Mouse (Mus musculus): ENCODE data around the gene Cwh43. TPM values are rescaled to one million over a fixed set of nuclear protein-coding genes. Genes with fewer than 3 reads are reported as not detected.
A peak's percentile ranks its signal among the peaks of the same experiment; 100 is the strongest.
"Not testable (repeated sequence)": the region's sequence is repeated elsewhere in the genome, so short reads cannot be mapped to it uniquely, and the experiment has no call there.

Gene Cwh43
- polyA plus RNA-seq, 1 experiment from 2014 or later = not detected

DNA sequence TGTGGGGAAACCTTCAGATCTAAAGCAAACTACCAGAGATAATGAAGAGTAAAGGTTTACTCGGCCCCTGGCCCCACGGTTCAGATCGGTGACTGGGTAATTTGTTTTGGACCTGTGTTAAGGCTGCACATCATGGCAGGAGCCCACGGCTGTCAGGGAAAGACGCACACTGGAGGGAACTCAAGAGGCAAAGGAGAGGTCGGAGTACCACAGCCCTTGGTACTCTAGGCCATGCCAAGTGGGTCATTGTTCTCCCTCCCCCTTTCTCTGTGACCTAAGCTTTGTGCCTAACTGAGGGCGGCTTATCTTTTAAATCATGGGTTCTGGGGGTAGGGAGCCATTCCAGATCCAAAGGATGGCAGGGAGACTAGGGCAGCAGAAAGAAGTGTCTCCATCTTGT is 75.5 kb downstream of the Cwh43 start:
- no peak overlapping the region for H3K27ac ChIP-seq (ENCODE audit: low read depth, low read length)
- no peaks in the 10 kb centered on the region for H3K27me3 ChIP-seq (ENCODE audit: control insufficient read depth, insufficient read depth, low read length)
- H3K4me1 ChIP-seq (ENCODE audit: control insufficient read depth, insufficient read depth, low read length) = no peaks in the 10 kb centered on the region
- 84% methylated on average over 7 of the region's 7 CpGs for WGBS (ENCODE audit: insufficient replicate concordance)
- H3K36me3 ChIP-seq (ENCODE audit: control insufficient read depth, insufficient read depth, low read length) = no peaks in the 10 kb centered on the region
- ATAC-seq (replicated peaks; ENCODE audit: insufficient number of reproducible peaks, low FRiP score, low TSS enrichment) = no peak
- H3K4me3 ChIP-seq (ENCODE audit: low read depth, low read length) = no peak overlapping the region
- no peak overlapping the region for H3K9ac ChIP-seq (ENCODE audit: low read depth, low read length)
- no peak overlapping the region for H3K4me2 ChIP-seq
- H3K9me3 ChIP-seq (replicated peaks; ENCODE audit: control insufficient read depth, low read length) = no peaks in the 10 kb centered on the region

DNA sequence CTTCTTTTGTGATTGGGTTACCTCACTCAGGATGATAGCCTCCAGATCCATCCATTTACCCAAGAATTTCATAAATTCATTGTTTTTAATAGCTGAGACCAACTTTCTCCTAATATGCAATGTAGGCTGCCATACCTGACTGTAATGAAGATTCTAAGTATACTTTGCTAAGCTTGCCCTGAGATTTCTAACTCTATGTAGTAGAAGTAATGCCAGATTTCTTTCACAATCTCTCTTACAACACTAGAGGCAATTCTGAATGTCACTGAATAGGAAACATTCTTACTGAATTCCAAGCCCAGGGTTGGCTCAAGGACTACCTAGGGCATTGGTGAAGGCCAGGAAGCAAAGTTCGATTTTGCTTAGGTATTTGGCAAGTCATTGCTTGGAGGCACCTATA is 76.5 kb downstream of the Cwh43 start:
- H3K9me3 ChIP-seq (replicated peaks; ENCODE audit: control insufficient read depth, low read length); ATAC-seq (replicated peaks; ENCODE audit: insufficient number of reproducible peaks, low FRiP score, low TSS enrichment); H3K9ac ChIP-seq (ENCODE audit: low read depth, low read length); H3K4me3 ChIP-seq (ENCODE audit: low read depth, low read length); H3K4me2 ChIP-seq; H3K27ac ChIP-seq (ENCODE audit: low read depth, low read length); H3K4me1 ChIP-seq (ENCODE audit: control insufficient read depth, insufficient read depth, low read length); H3K36me3 ChIP-seq (ENCODE audit: control insufficient read depth, insufficient read depth, low read length); H3K27me3 ChIP-seq (ENCODE audit: control insufficient read depth, insufficient read depth, low read length): not testable (repeated sequence)
- whole genome bisulfite sequencing (ENCODE audit: insufficient replicate concordance) = 85% methylated on average over 1 of the region's 1 CpGs

DNA sequence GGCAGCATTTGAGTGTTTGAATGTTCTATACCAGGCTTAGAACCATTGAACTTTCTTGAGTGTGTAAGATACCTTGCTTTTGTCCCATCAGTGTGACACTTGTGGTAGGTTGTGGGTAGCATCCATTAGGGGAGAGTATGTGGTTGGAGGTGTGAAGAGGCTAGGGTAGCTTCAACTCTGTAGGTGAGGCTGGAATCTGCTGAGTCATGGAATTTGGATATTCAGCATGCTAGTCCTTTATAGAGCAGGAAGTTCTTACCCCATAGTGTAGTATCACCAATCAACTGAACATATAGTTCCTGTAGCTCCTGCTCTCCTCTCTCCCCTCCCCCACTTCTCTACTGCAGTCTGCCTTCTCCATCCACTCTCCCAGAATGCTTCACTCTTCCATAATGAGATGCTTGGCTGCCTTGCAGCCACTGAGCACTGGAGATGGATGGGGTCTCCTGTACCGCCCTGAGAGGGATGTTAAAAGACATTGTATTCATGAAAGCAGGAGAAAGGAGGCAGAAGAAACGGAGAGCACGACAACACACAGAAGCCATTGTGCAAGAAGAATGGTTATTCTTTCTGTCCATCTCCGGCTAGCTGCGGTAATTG is 78.2 kb downstream of the Cwh43 start:
- H3K27me3 ChIP-seq (ENCODE audit: control insufficient read depth, insufficient read depth, low read length) = no peaks in the 10 kb centered on the region
- WGBS (ENCODE audit: insufficient replicate concordance) = 66% methylated on average over 5 of the region's 5 CpGs
- H3K36me3 ChIP-seq (ENCODE audit: control insufficient read depth, insufficient read depth, low read length) = no peaks in the 10 kb centered on the region
- H3K4me3 ChIP-seq (ENCODE audit: low read depth, low read length) = no peak overlapping the region
- H3K27ac ChIP-seq (ENCODE audit: low read depth, low read length) = no peak overlapping the region
- H3K4me2 ChIP-seq = no peak overlapping the region
- H3K9me3 ChIP-seq (replicated peaks; ENCODE audit: control insufficient read depth, low read length) = no peaks in the 10 kb centered on the region
- no peaks in the 10 kb centered on the region for H3K4me1 ChIP-seq (ENCODE audit: control insufficient read depth, insufficient read depth, low read length)
- no peak for ATAC-seq (replicated peaks; ENCODE audit: insufficient number of reproducible peaks, low FRiP score, low TSS enrichment)
- no peak overlapping the region for H3K9ac ChIP-seq (ENCODE audit: low read depth, low read length)

DNA sequence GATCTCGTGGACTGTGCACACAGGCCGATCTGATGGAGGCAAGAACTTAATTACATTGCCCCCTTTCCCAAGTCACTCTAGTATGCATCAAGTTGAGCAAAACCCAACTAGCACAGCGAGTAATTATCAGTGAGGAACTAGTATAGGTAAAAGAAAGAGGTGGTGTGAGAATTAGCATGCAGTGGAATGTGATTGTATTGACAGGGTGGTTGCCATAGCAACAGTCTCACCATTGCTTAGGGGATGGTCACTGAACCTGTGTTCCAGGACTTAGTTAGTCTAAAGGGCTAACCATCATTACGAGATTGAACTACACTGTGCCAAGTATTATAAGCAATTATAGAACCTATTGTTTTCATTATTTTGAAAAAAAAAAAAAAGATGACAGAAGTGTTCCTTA is 80.6 kb downstream of the Cwh43 start:
- no peak for ATAC-seq (replicated peaks; ENCODE audit: insufficient number of reproducible peaks, low FRiP score, low TSS enrichment)
- Histone ChIP-seq H3K27me3 (ENCODE audit: control insufficient read depth, insufficient read depth, low read length) (no peaks in the 10 kb centered on the region), H3K4me3 (ENCODE audit: low read depth, low read length) (no peak overlapping the region), H3K4me1 (ENCODE audit: control insufficient read depth, insufficient read depth, low read length) (peaks cover 3% of the 10 kb centered on the region; the same call in 1 of the 2 replicates), H3K36me3 (ENCODE audit: control insufficient read depth, insufficient read depth, low read length) (no peaks in the 10 kb centered on the region), H3K27ac (ENCODE audit: low read depth, low read length) (no peak overlapping the region), H3K9ac (ENCODE audit: low read depth, low read length) (no peak overlapping the region), H3K4me2 (no peak overlapping the region), H3K9me3 (replicated peaks; ENCODE audit: control insufficient read depth, low read length) (no peaks in the 10 kb centered on the region)
- WGBS (ENCODE audit: insufficient replicate concordance) = 46% methylated on average over 4 of the region's 4 CpGs

DNA sequence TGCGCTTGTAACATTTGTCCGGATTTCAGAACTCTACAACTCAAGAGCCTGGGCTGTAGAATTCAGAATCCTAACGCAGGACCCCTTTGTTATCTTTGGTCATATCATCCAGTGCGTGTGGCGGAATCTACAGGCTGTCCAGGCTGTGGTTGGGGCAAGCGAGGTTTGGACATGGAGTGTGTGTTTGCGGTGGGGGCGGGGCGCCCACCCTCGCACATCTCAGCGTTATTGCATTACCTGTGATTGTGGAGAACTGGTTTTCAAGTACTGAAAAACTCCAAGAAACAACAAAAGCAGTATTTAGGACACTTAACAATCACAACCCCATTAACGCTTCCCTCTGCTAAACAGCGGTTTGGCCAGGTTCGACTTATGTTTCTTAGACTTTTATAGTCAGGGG is 84.0 kb downstream of the Cwh43 start:
- H3K9me3 ChIP-seq (replicated peaks; ENCODE audit: control insufficient read depth, low read length) = no peaks in the 10 kb centered on the region
- no peaks in the 10 kb centered on the region for H3K36me3 ChIP-seq (ENCODE audit: control insufficient read depth, insufficient read depth, low read length)
- whole genome bisulfite sequencing (ENCODE audit: insufficient replicate concordance) = 5% methylated on average over 14 of the region's 14 CpGs
- H3K9ac ChIP-seq (ENCODE audit: low read depth, low read length) = peak overlapping the region; percentile 75
- peak overlapping the region; percentile 99 for H3K4me2 ChIP-seq
- H3K27ac ChIP-seq (ENCODE audit: low read depth, low read length) = peak overlapping the region; percentile 77
- H3K4me3 ChIP-seq (ENCODE audit: low read depth, low read length) = peak overlapping the region; percentile 88
- no peak for ATAC-seq (replicated peaks; ENCODE audit: insufficient number of reproducible peaks, low FRiP score, low TSS enrichment)
- H3K4me1 ChIP-seq (ENCODE audit: control insufficient read depth, insufficient read depth, low read length) = peaks cover 5% of the 10 kb centered on the region; the same call in 1 of the 2 replicates
- no peaks in the 10 kb centered on the region for H3K27me3 ChIP-seq (ENCODE audit: control insufficient read depth, insufficient read depth, low read length)

DNA sequence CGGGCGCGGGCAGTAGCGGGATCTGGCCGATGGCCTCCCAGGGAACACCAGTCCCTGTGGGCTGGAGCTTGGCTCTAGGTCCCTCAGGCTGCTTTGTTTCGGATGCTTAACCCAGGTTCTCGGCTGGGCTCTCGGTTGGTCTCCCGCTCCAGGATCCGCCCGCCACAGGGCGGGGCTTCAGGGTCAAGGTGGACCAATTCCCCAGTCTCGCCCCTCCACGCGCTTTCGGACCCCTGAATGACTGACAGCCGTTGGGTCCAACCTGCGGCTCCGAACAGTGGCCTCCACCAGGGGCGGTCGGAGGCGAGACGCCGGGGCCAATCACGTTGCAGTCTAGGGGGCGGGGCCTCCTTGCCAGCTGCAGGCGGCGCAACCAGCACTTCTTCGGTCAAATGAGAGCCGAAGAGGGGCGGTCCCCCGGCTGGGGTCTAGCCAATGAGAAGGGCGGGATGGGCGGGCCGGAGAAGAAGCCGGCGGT is 84.8 kb downstream of the Cwh43 start:
- H3K27ac ChIP-seq (ENCODE audit: low read depth, low read length) = peak overlapping the region; percentile 93
- peak overlapping the region; percentile 99 for H3K4me2 ChIP-seq
- H3K9ac ChIP-seq (ENCODE audit: low read depth, low read length) = peak overlapping the region; percentile 75
- no peaks in the 10 kb centered on the region for H3K27me3 ChIP-seq (ENCODE audit: control insufficient read depth, insufficient read depth, low read length)
- WGBS (ENCODE audit: insufficient replicate concordance) = under 1% methylated on average over 37 of the region's 37 CpGs
- H3K4me3 ChIP-seq (ENCODE audit: low read depth, low read length) = peak overlapping the region; percentile 88
- no peaks in the 10 kb centered on the region for H3K36me3 ChIP-seq (ENCODE audit: control insufficient read depth, insufficient read depth, low read length)
- ATAC-seq (replicated peaks; ENCODE audit: insufficient number of reproducible peaks, low FRiP score, low TSS enrichment) = peak; percentile 97
- H3K4me1 ChIP-seq (ENCODE audit: control insufficient read depth, insufficient read depth, low read length) = peaks cover 5% of the 10 kb centered on the region; the same call in 1 of the 2 replicates
- no peaks in the 10 kb centered on the region for H3K9me3 ChIP-seq (replicated peaks; ENCODE audit: control insufficient read depth, low read length)

DNA sequence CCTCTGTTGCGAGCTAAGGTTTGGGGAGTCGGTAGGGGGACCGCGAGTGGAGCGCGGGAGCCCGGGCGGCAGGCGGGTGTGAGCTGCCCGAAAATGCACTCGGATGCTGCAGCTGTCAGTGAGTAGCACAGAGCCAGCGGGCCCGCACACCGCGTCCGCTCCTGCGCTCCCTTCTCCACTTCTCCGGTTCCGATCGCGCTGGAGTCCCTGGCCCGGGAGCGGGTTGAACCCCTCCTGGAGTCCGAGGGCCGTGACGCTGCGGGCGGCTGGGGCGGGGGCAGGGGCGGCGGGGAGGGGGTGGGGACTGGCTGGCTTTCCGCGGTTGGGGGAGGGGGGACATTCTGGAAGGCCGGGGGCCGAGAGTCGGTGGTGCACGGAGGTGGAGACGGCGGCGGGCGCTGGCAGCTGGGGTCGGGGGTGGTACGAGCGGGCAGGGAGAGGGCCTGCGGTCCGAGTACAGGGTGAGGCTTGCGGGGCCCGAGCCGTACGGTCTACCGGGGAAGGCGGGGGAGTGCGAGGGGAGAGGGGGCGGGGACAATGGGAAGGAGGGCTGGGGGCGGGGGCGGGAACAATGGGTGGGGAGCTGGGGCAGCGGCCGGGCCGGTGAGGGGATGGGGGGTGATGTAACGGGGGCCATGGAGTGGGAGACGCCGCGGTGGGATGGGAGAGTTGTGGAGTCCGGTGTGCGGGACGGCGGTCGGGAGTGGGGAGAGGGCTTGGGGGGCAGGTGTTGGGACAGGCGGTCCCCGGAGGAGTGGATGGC is 85.4 kb downstream of the Cwh43 start:
- no peaks in the 10 kb centered on the region for H3K36me3 ChIP-seq (ENCODE audit: control insufficient read depth, insufficient read depth, low read length)
- no peaks in the 10 kb centered on the region for H3K9me3 ChIP-seq (replicated peaks; ENCODE audit: control insufficient read depth, low read length)
- peak overlapping the region; percentile 88 for H3K4me3 ChIP-seq (ENCODE audit: low read depth, low read length)
- peaks cover 5% of the 10 kb centered on the region; the same call in 1 of the 2 replicates for H3K4me1 ChIP-seq (ENCODE audit: control insufficient read depth, insufficient read depth, low read length)
- H3K27ac ChIP-seq (ENCODE audit: low read depth, low read length) = peak overlapping the region; percentile 93
- WGBS (ENCODE audit: insufficient replicate concordance) = 1% methylated on average over 57 of the region's 70 CpGs
- peak overlapping the region; percentile 99 for H3K4me2 ChIP-seq
- H3K27me3 ChIP-seq (ENCODE audit: control insufficient read depth, insufficient read depth, low read length) = no peaks in the 10 kb centered on the region
- peak; percentile 50 for ATAC-seq (replicated peaks; ENCODE audit: insufficient number of reproducible peaks, low FRiP score, low TSS enrichment)
- peak overlapping the region; percentile 69 for H3K9ac ChIP-seq (ENCODE audit: low read depth, low read length)

DNA sequence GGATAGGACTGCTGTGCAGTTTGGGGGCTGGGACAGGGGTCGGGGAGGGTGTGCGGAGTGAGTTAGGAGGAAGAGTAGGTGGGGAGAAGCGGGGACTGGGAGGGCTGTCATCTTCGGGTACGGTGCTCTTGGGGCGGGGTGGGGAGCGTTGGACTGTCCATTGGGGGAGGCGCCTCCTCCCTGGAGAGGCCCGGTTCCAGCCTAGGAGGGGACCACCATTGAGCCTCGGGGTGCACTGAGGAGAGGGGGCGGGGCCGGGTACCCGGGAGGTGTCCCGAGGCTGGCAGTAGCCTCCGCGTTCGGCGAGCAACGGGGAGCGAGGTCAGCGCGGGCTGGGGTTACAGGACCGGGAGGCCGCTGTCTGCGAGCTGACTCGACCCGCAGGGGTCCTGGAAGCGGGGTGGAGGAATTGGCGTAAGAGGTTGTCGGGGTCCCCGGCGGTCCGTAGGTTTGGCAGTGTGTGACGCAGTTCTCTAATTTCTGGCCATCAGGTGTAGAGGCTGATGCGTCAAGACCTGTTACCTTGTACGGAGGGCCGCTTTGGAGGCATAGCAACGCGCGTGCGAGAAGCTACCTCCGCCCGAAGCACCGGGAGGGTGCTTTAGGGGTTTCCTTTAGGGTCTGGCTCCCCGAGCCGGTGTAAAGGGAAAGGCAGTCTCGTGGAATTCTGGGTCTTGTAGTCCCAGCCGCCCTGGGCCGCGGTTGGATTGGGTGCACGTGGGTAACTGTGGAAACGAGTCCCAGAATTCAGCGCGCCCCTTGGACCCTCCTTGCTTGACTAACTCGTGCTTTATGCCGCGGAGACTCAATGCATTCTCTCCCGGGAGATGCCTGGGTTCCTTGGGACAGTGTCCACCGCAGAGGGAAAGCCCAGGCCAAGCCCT is 86.2 kb downstream of the Cwh43 start:
- H3K36me3 ChIP-seq (ENCODE audit: control insufficient read depth, insufficient read depth, low read length) = no peaks in the 10 kb centered on the region
- under 1% methylated on average over 59 of the region's 59 CpGs for WGBS (ENCODE audit: insufficient replicate concordance)
- peak overlapping the region; percentile 69 for H3K9ac ChIP-seq (ENCODE audit: low read depth, low read length)
- peak overlapping the region; percentile 93; the same call in 1 of the 2 replicates for H3K27ac ChIP-seq (ENCODE audit: low read depth, low read length)
- peak; percentile 49 for ATAC-seq (replicated peaks; ENCODE audit: insufficient number of reproducible peaks, low FRiP score, low TSS enrichment)
- H3K4me1 ChIP-seq (ENCODE audit: control insufficient read depth, insufficient read depth, low read length) = peaks cover 5% of the 10 kb centered on the region; the same call in 1 of the 2 replicates
- H3K27me3 ChIP-seq (ENCODE audit: control insufficient read depth, insufficient read depth, low read length) = no peaks in the 10 kb centered on the region
- H3K4me2 ChIP-seq = peak overlapping the region; percentile 99
- no peaks in the 10 kb centered on the region for H3K9me3 ChIP-seq (replicated peaks; ENCODE audit: control insufficient read depth, low read length)
- peak overlapping the region; percentile 88 for H3K4me3 ChIP-seq (ENCODE audit: low read depth, low read length)
